Comparison of ENCODE assay signal across 21 mouse cellular contexts in genomic region chr1:66985906-66986305, GRCm38 (mm10). TPM values are rescaled to one million over a fixed set of nuclear protein-coding genes. Genes with fewer than 3 reads are reported as not detected.
"Had no signal": no experiment of that assay in that cellular context is flagged by ENCODE, and none has a peak within 500 bp of the region (broad histone marks: within the 10 kb centered on the region; RNA-seq: fewer than 3 reads in every experiment).

No protein-coding gene starts in this region.

- H3K9me3 ChIP-seq: heart, embryonic 10.5 days; heart, embryonic 12.5 days; hindbrain, embryonic 10.5 days; hindbrain, embryonic 12.5 days; intestine, embryonic 15.5 days; limb, embryonic 10.5 days; limb, embryonic 12.5 days; liver, embryonic 13.5 days had no signal

- H3K4me1 ChIP-seq: hindbrain, embryonic 10.5 days; intestine, embryonic 15.5 days had no signal

- H3K27me3 ChIP-seq: heart, embryonic 12.5 days; hindbrain, embryonic 12.5 days; intestine, embryonic 15.5 days; limb, embryonic 12.5 days; liver, embryonic 13.5 days had no signal

- H3K27ac ChIP-seq: hindbrain, embryonic 10.5 days; hindbrain, embryonic 12.5 days; hindbrain, embryonic 14.5 days; intestine, embryonic 15.5 days; layer of hippocampus, adult 2 months; left cerebral cortex, adult 2 months; limb, embryonic 10.5 days; limb, embryonic 12.5 days; liver, embryonic 13.5 days had no signal

- ATAC-seq: hindbrain, embryonic 16.5 days; inflammation-experienced regulatory T-cells, adult 6 months; intestine, embryonic 15.5 days; intestine, postnatal 0 days had no signal

- DNase-seq: kidney, adult 18-20 months; kidney, adult 8-10 months; kidney, postnatal 10 days; kidney, postnatal 25 days; kidney, postnatal 4 days; liver; liver, embryonic 13.5 days had no signal

- H3K9ac ChIP-seq: heart, embryonic 12.5 days; hindbrain, embryonic 12.5 days; hindbrain, embryonic 14.5 days; intestine, embryonic 15.5 days; limb, embryonic 12.5 days; liver, embryonic 13.5 days had no signal

- H3K4me2 ChIP-seq: heart, embryonic 12.5 days; hindbrain, embryonic 12.5 days; hindbrain, embryonic 14.5 days; intestine, embryonic 15.5 days; limb, embryonic 12.5 days; liver, embryonic 11.5 days; liver, embryonic 13.5 days had no signal

- H3K36me3 ChIP-seq: heart, embryonic 10.5 days; heart, embryonic 12.5 days; hindbrain, embryonic 10.5 days; hindbrain, embryonic 12.5 days; intestine, embryonic 15.5 days; limb, embryonic 10.5 days; limb, embryonic 12.5 days; liver, embryonic 13.5 days had no signal

- H3K4me3 ChIP-seq: heart, embryonic 10.5 days; heart, embryonic 12.5 days; hindbrain, embryonic 10.5 days; hindbrain, embryonic 12.5 days; intestine, embryonic 15.5 days; layer of hippocampus, adult 2 months; left cerebral cortex, adult 2 months; limb, embryonic 10.5 days; limb, embryonic 12.5 days; liver, embryonic 13.5 days had no signal

RNA-seq across cellular contexts. Expression of gene Myl1, which starts 40.7 kb away (rescaled TPM):
- polyA plus RNA-seq: inflammation-experienced regulatory T-cells, adult 6 months had no signal
